Mouse (Mus musculus) bone marrow, adult 2 months (tissue): ENCODE measurements around the gene Thap2. TPM values are rescaled to one million over a fixed set of nuclear protein-coding genes. Genes with fewer than 3 reads are reported as not detected.
A peak's percentile ranks its signal among the peaks of the same experiment; 100 is the strongest.

ENCODE experiments used
- H3K27ac ChIP-seq: fragments of 200-500 bp; 2 replicates; pipeline ENCODE4 v1.5.1; 2012; ENCODE audit warnings: low read depth, mild to moderate bottlenecking, control low read depth, inconsistent platforms, low read length; ENCODE audit not compliant: control insufficient read depth, poor library complexity, insufficient read depth
- H3K4me1 ChIP-seq: fragments of 200-500 bp; 2 replicates; pipeline ENCODE4 v1.6.1; 2011; ENCODE audit warnings: low read length; ENCODE audit not compliant: control insufficient read depth, insufficient read depth
- H3K4me3 ChIP-seq: fragments of 200-500 bp; replicated peaks from 2 replicates; pipeline ENCODE3; 2011; ENCODE audit warnings: mild to moderate bottlenecking, low read depth, low read length, control low read depth; ENCODE audit not compliant: control insufficient read depth
- CTCF ChIP-seq: fragments of 200-500 bp; IDR thresholded peaks from 2 replicates; pipeline ENCODE4 v1.5.1; 2011; ENCODE audit warnings: low read length, control low read depth; ENCODE audit not compliant: control insufficient read depth, insufficient read depth
- POLR2A ChIP-seq: fragments of 200-500 bp; IDR thresholded peaks from 2 replicates; pipeline ENCODE4 v1.6.1; 2011; ENCODE audit warnings: low read depth, mild to moderate bottlenecking, control low read depth, low read length, borderline replicate concordance; ENCODE audit not compliant: control insufficient read depth
- WGBS: fragments of 180-500 bp; shearing (Covaris S2); methylation state at CpG from one replicate; pipeline ENCODE4 v1.1.7; 2018; 5-methylcytosine and 5-hydroxymethylcytosine counted together
- polyA plus RNA-seq: library from polyadenylated mRNA; stranded (reverse); fragments of >200 nt; gene quantifications from 2 replicates; pipeline ENCODE4 v1.2.4, GENCODE M21; 2011; ENCODE audit warnings: low replicate concordance; ENCODE audit not compliant: missing spikeins, insufficient read depth, insufficient read length

The Thap2 gene
- polyA plus RNA-seq, 1 experiment = 4.7 TPM

GRCm38 (mm10) chr10:115385018-115386002 is 1.1 kb upstream of the Thap2 start:
- no peaks in the 10 kb centered on the region for H3K4me1 ChIP-seq
- peak overlapping the region; percentile 98 for H3K27ac ChIP-seq
- H3K4me3 ChIP-seq = peak overlapping the region; percentile 92
- TF ChIP-seq CTCF (no peak), POLR2A (no peak)
- under 1% methylated on average over 100 of the region's 101 CpGs for WGBS

GRCm38 (mm10) chr10:115383644-115384220 is 511 bp downstream of the Thap2 start:
- Histone ChIP-seq H3K4me3 (peak overlapping the region; percentile 92), H3K4me1 (no peaks in the 10 kb centered on the region), H3K27ac (peak overlapping the region; percentile 98)
- 2% methylated on average over 15 of the region's 15 CpGs for WGBS
- TF ChIP-seq CTCF = no peak
- TF ChIP-seq POLR2A = no peak

- no peak overlapping the region for H3K27ac ChIP-seq
- no peaks in the 10 kb centered on the region for H3K4me1 ChIP-seq
- WGBS = 53% methylated on average over 12 of the region's 12 CpGs
- TF ChIP-seq POLR2A (no peak), CTCF (no peak)
- H3K4me3 ChIP-seq = no peak overlapping the region
Measured at GRCm38 (mm10) chr10:115382846-115383643, 1.2 kb downstream of the Thap2 start.

- TF ChIP-seq POLR2A (no peak), CTCF (no peak)
- Histone ChIP-seq H3K4me1 (no peaks in the 10 kb centered on the region), H3K4me3 (no peak overlapping the region), H3K27ac (no peak overlapping the region)
- WGBS = 86% methylated on average over 2 of the region's 2 CpGs
Measured at GRCm38 (mm10) chr10:115381506-115382084, 2.6 kb downstream of the Thap2 start.

DNA sequence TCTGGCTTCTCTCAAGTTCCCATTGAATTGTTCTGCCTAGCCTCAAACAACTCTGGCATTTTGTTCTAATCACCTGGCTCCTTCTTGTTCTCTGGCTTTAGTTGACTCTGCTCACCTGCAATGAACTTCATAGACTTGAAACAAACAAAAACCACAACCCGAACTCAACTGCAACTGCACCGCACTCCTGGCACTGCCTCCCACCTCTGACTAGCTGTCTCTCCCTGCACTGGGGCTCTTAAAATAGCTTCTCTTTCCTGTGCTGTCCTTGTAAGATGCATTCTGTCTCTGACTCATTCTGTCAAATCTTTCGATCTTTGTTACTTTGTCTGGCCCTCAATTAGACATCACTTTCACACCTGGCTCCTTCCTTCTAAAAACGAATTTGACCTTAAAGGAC is 21.1 kb downstream of the Thap2 start:
- Histone ChIP-seq H3K27ac (no peak overlapping the region; the same call in 1 of the 2 replicates), H3K4me1 (peaks cover 4% of the 10 kb centered on the region), H3K4me3 (no peak overlapping the region)
- WGBS = 67% methylated on average over 4 of the region's 4 CpGs
- TF ChIP-seq CTCF (no peak), POLR2A (no peak)

- TF ChIP-seq POLR2A (no peak), CTCF (no peak)
- H3K4me1 ChIP-seq = peaks cover 4% of the 10 kb centered on the region
- 4% methylated on average over 9 of the region's 9 CpGs for WGBS
Measured at GRCm38 (mm10) chr10:115362623-115362964, 21.6 kb downstream of the Thap2 start.

DNA sequence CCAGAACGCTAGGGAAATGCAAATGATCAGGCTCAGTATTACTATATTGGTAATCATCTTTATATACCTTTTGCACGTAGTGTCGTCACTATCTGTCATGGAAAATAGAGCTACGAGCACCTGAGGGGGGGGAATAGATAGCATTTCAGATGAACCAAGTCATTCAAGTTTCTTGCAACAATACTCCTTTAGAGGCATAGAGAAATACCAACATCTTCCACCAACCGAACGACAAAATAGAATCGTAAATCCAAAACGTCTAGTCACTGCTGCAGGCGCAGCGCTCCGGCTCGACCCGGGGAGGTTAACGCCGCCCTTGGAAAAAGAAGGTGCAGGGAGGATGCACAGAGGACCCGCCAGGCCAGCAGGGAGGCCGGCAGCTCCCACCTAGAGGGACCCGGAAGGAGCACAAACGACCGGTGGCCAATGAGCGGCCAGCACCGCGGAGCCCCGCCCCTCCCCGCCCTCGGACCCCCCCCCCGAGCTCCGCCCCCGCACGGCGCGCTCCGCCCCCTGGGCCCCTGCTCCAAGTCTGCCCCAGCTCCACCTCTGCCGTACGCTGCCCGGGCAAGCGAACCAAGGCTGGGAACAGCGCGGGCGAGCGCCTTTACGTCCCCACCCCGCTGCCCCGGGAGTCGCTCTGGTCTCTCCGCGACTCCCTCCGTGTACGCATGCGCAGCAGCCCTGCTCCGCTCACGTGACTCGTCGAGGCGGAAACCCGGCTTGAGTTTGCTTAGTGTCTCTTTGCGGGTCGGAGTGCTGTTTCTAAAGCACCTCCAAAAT is 22.2 kb downstream of the Thap2 start, which contains the start of gene Tmem19:
Tmem19 (minus strand) TSS at position 662 of the 783 bp plus-strand sequence.
- Histone ChIP-seq H3K4me3 (peak within 1 kb of the TSS; percentile 97), H3K27ac (peak within 1 kb of the TSS; percentile 98), H3K4me1 (peaks cover 4% of the 10 kb centered on the region)
- TF ChIP-seq POLR2A (peak; percentile 82), CTCF (no peak)
- WGBS = under 1% methylated on average over 52 of the region's 58 CpGs

More at GRCm38 (mm10) chr10:115362623-115362964, 21.6 kb downstream of the Thap2 start:
- Histone ChIP-seq H3K4me3 (peak overlapping the region; percentile 81), H3K27ac (peak overlapping the region; percentile 98)
